In genomic region chr1:179854288-179854965, GRCm38 (mm10) we compare ENCODE assay signal across 8 mouse cellular contexts. TPM values are rescaled to one million over a fixed set of nuclear protein-coding genes. Genes with fewer than 3 reads are reported as not detected.
DNase-seq lines count a peak whose midpoint lies in the region; ATAC-seq lines count a peak whose summit lies in the region.

No protein-coding gene starts in this region.

- ATAC-seq in liver, embryonic 15.5 days (ENCODE audit: insufficient read depth) = peak; percentile 86

- H3K27me3 ChIP-seq in liver, embryonic 15.5 days = no peaks in the 10 kb centered on the region

- H3K36me3 ChIP-seq in liver, embryonic 15.5 days (replicated peaks) = no peaks in the 10 kb centered on the region

- no peaks in the 10 kb centered on the region for H3K9me3 ChIP-seq in liver, embryonic 15.5 days (replicated peaks)

- peak overlapping the region; percentile 82 for H3K27ac ChIP-seq in liver, embryonic 15.5 days (replicated peaks)

- 8% methylated on average over 12 of the region's 12 CpGs for WGBS in liver, embryonic 15.5 days (ENCODE audit: insufficient replicate concordance)

- peak overlapping the region; percentile 60 for H3K4me2 ChIP-seq in liver, embryonic 15.5 days

- DNase-seq in cerebellum, adult 11-12 months = peak; percentile 16
- DNase-seq in cerebellum, postnatal 10 days = no peak
- DNase-seq in spleen, postnatal 10 days (ENCODE audit: low spot score in 2 of 2) = peak; percentile 16 to 27
- no peak for DNase-seq in spleen, postnatal 14 days (ENCODE audit: low spot score in 2 of 2)
- DNase-seq in testis, postnatal 14 days (ENCODE audit: low spot score) = peak; percentile 69
- no peak for DNase-seq in kidney, adult 9 months
- DNase-seq in natural killer cell, adult 2 months (ENCODE audit: low spot score in 2 of 2) = no peak

- no peak overlapping the region for H3K9ac ChIP-seq in liver, embryonic 15.5 days

- peaks cover 25% of the 10 kb centered on the region for H3K4me1 ChIP-seq in liver, embryonic 15.5 days (replicated peaks)

- H3K4me3 ChIP-seq in liver, embryonic 15.5 days (replicated peaks) = peak overlapping the region; percentile 17; the same call in 1 of the 2 replicates

RNA-seq across cellular contexts. Expression of gene Ahctf1, which starts 50.9 kb away (rescaled TPM):
- 16.4 and 18.0 TPM in 2 replicates for polyA plus RNA-seq in liver, embryonic 15.5 days (2015; fragmentation: Nextera tagmentation; extraction: Ambion mirVana)

RNA-seq across cellular contexts. Expression of gene Gm10518, which starts 51.3 kb away (rescaled TPM):
- polyA plus RNA-seq in liver, embryonic 15.5 days (2015; fragmentation: Nextera tagmentation; extraction: Ambion mirVana) = 0.14 TPM in 2 replicates

Comparison
In these comparisons a context has a peak if more than half of its experiments do, and no peak if none do; other contexts are left out.
1. DNase-seq: peak in cerebellum, adult 11-12 months (single experiment), spleen, postnatal 10 days (2 of 2) and testis, postnatal 14 days (single experiment); none in cerebellum, postnatal 10 days (0 of 2), spleen, postnatal 14 days (0 of 2), kidney, adult 9 months (single experiment) and natural killer cell, adult 2 months (0 of 2).